In the genomic region with DNA sequence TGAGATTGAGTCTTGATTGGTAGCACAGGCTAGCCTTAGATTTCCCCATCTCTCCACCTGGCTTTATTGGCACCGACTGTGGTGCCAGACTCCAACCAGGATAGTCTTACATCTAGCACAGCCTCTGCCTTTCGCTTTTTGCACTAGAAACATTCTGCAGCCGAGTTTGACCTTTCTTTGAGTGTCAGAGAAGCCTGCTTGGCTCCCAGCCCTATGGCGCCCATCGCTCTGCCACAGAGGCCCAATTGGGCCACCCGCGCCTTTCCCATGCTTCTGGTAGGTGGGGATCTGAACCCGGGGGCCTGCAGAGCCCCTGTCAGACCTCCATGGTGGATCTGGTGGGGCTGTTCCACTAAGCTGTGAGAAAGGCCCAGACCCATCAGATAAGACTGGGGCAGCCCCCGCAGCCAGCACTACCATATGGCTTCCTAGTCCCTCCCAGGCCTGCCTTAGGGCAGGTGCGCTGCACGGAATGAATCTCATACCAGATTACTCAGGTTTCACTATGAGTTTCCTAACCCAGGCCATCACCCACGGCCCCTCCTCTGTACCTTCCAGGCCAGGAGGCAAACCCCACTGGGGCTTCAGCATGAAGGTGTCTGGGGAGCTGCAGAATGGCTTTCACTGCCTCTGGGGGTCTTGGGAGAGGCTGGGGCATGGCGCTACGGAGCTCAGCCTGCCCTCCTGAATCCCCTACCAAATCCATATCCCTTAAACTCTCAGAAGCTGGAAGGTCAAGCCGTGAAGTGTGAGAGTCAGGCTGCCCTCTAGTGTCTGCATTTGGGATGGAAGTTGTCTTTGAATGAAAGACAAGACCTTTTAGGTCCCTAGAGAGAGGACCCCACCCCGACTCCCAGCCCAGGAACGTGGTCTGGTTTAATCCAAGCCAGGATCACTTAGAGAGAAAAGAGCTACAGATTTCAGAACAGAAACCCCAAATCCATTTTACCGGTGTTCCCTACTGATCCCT, we compare ENCODE assay signal across 9 mouse cellular contexts. TPM values are rescaled to one million over a fixed set of nuclear protein-coding genes. Genes with fewer than 3 reads are reported as not detected.
DNase-seq lines count a peak whose midpoint lies in the region; TF ChIP-seq lines count a peak whose summit lies in the region.
"Had no signal": no experiment of that assay in that cellular context is flagged by ENCODE, and none has a peak within 500 bp of the region (broad histone marks: within the 10 kb centered on the region; RNA-seq: fewer than 3 reads in every experiment).

No protein-coding gene starts in this region.

- DNase-seq in heart, postnatal 4 days: peak; percentile 61
- no peak for DNase-seq in heart, postnatal 25 days (ENCODE audit: low spot score)
- DNase-seq in A20 (ENCODE audit: low read depth, low spot score): peak; percentile 78
- DNase-seq in Muller cell, postnatal 12 days (ENCODE audit: inconsistent ontology term): peak; percentile 19
- peak; percentile 23 to 51 for DNase-seq in lung, postnatal 4 days
- no peak for DNase-seq in left cerebral cortex, adult 11 months (ENCODE audit: low spot score)
- DNase-seq in gastrocnemius, postnatal 10 days: no peak

- H3K4me1 ChIP-seq in embryonic fibroblast, embryonic 13.5 days (ENCODE audit: control insufficient read depth, insufficient read depth, low read length): no peaks in the 10 kb centered on the region

- H3K4me3 ChIP-seq in embryonic fibroblast, embryonic 13.5 days (ENCODE audit: insufficient read depth, low read length): no peak overlapping the region

- intact Hi-C loops in heart, postnatal 25 days (cut with DNase I): loop anchor here (10.0 kb wide), 1 partner anchor 772 kb away; no protein-coding TSS in a partner anchor

- H3K27ac ChIP-seq in embryonic fibroblast, embryonic 13.5 days (ENCODE audit: insufficient read depth, low read length): no peak overlapping the region
- H3K27ac ChIP-seq: macrophage had no signal

- TF ChIP-seq POLR2A in embryonic fibroblast, embryonic 13.5 days (IDR thresholded peaks at IDR 0.05; ENCODE audit: low read depth, low read length): no peak

- TF ChIP-seq CTCF in embryonic fibroblast, embryonic 13.5 days (IDR thresholded peaks at IDR 0.05; ENCODE audit: borderline replicate concordance, insufficient read depth, low read length): peak; percentile 36; the same call in 1 of the 2 replicates

RNA-seq across cellular contexts. Expression of gene Slc7a10, which starts 9.5 kb away (rescaled TPM):
- under 1 TPM; 0.38 to 0.45 TPM for total RNA-seq in heart, postnatal 4 days (2021)
- under 1 TPM; 0.26 to 0.78 TPM for total RNA-seq in heart, postnatal 25 days (2021)
- not detected in 2 replicates for polyA plus RNA-seq in embryonic fibroblast, embryonic 13.5 days (2011; ENCODE audit: insufficient read length, low read depth, missing spikeins)
- total RNA-seq in gastrocnemius, postnatal 10 days (2021): 1 to 10 TPM; 2.8 to 4.1 TPM
- polyA plus RNA-seq: macrophage had no signal

RNA-seq across cellular contexts. Expression of gene Lrp3, which starts 38.6 kb away (rescaled TPM):
- 1 to 10 TPM; 6.9 TPM for total RNA-seq in heart, postnatal 4 days (2021)
- total RNA-seq in heart, postnatal 25 days (2021): 1 to 10 TPM; 7.7 to 8.8 TPM
- polyA plus RNA-seq in embryonic fibroblast, embryonic 13.5 days (2011; ENCODE audit: insufficient read length, low read depth, missing spikeins): 3.8 and 6.4 TPM in 2 replicates
- 10 to 100 TPM; 12.1 to 13.8 TPM for total RNA-seq in gastrocnemius, postnatal 10 days (2021)
- polyA plus RNA-seq: macrophage had no signal

RNA-seq across cellular contexts. Expression of gene Cebpa, which starts 57.6 kb away (rescaled TPM):
- total RNA-seq in heart, postnatal 4 days (2021): 1 to 10 TPM; 3.2 to 4.0 TPM
- total RNA-seq in heart, postnatal 25 days (2021): 1 to 10 TPM; 5.8 to 6.1 TPM
- polyA plus RNA-seq in embryonic fibroblast, embryonic 13.5 days (2011; ENCODE audit: insufficient read length, low read depth, missing spikeins): 1.8 and 5.1 TPM in 2 replicates
- 1 to 10 TPM; 7.5 to 8.2 TPM for total RNA-seq in gastrocnemius, postnatal 10 days (2021)

Comparison
In these comparisons a context has a peak if more than half of its experiments do, and no peak if none do; other contexts are left out.
1. DNase-seq: peak in heart, postnatal 4 days (single experiment), A20 (single experiment), Muller cell, postnatal 12 days (single experiment) and lung, postnatal 4 days (2 of 2); none in heart, postnatal 25 days (single experiment), left cerebral cortex, adult 11 months (single experiment) and gastrocnemius, postnatal 10 days (single experiment).